Mouse (Mus musculus): ENCODE results near the gene A4galt. TPM values are rescaled to one million over a fixed set of nuclear protein-coding genes. Genes with fewer than 3 reads are reported as not detected.

The A4galt gene
- polyA plus RNA-seq (2014; fragmentation: Nextera tagmentation; extraction: Ambion mirVana), result 0.60 and 0.81 TPM in 2 replicates

- Histone ChIP-seq H3K9me3 (ENCODE audit: control insufficient read depth, low read length) (no peaks in the 10 kb centered on the region), H3K4me2 (ENCODE audit: low read depth) (peak within 1 kb of the TSS; percentile 84), H3K36me3 (ENCODE audit: control insufficient read depth, insufficient read depth, low read length) (no peaks in the 10 kb centered on the region), H3K27ac (ENCODE audit: low read depth, low read length) (no peak within 1 kb of the TSS), H3K9ac (ENCODE audit: low read length) (peak within 1 kb of the TSS; percentile 26), H3K27me3 (ENCODE audit: control insufficient read depth, insufficient read depth, low read length) (peaks cover 29% of the 10 kb centered on the region), H3K4me3 (ENCODE audit: low read depth, low read length) (peak within 1 kb of the TSS; percentile 50), H3K4me1 (ENCODE audit: control insufficient read depth, insufficient read depth, low read length) (no peaks in the 10 kb centered on the region)
- 3% methylated on average over 57 of the region's 66 CpGs for WGBS
- no peak for ATAC-seq (ENCODE audit: insufficient read depth, low FRiP score, low TSS enrichment)
- DNase-seq (ENCODE audit: low spot score), result peak; percentile 40
These were observed at the start of gene A4galt for GRCm38 (mm10) chr15:83251176-83252004. TSS of gene A4galt (minus strand) at chr15:83251774.

DNA sequence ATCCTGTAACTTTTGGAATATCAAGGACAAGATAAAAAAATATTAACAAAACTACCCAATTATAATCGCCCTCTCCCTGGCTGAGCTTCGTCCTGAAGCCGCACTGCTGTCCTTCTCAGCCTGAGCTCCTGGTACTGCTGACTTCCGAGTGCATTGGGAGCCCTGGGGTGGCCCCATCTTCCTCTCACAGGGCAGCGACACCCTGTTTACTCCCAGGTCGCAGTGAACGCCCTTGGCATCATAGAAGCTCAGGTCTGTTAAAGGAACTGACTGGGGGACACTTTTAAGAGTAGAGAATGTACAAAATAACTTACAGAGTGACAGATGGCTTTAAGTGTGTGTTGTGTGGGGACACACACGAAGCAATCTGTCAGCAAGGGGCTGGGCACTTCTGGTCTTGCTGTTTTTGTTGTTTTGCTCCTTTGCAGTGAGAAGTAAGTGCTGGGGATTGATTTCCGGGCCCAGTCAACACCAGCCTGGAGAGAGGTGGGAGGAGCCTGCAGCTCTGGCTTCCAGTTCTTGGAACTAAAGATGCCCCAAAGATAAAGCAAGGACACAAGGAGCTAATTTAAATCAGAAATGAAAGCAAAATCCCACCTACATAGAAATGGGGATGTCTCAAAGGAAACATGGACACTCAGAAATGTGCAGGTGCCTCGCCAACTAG, 48.5 kb upstream of the A4galt start:
- no peaks in the 10 kb centered on the region for H3K9me3 ChIP-seq (ENCODE audit: control insufficient read depth, low read length)

DNA sequence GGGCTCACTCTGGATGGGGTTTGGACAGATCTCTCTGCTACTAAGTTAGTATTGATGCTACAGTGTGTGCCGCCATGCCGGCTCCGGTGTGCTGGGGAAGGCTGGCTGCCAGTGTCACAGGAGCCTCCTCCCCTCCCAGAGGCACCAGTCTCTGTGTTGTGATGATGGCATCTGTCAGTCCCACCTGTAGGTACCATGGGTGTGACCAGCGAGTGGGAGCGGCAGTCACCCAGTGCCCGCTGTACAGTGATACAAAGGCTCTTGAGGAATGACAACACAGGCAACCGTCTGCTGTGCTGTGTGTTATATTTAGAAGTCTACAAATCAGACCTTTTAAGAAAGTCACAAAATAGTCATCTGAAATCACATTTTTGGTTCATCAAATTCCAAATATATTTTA, 47.9 kb upstream of the A4galt start:
- Histone ChIP-seq H3K4me2 (ENCODE audit: low read depth) (no peak overlapping the region), H3K36me3 (ENCODE audit: control insufficient read depth, insufficient read depth, low read length) (no peaks in the 10 kb centered on the region; the same call in 1 of the 2 replicates), H3K4me1 (ENCODE audit: control insufficient read depth, insufficient read depth, low read length) (no peaks in the 10 kb centered on the region), H3K27ac (ENCODE audit: low read depth, low read length) (no peak overlapping the region), H3K9me3 (ENCODE audit: control insufficient read depth, low read length) (no peaks in the 10 kb centered on the region), H3K9ac (ENCODE audit: low read length) (no peak overlapping the region), H3K4me3 (ENCODE audit: low read depth, low read length) (no peak overlapping the region), H3K27me3 (ENCODE audit: control insufficient read depth, insufficient read depth, low read length) (no peaks in the 10 kb centered on the region)
- 94% methylated on average over 7 of the region's 7 CpGs for WGBS
- ATAC-seq (ENCODE audit: insufficient read depth, low FRiP score, low TSS enrichment), result no peak
- DNase-seq (ENCODE audit: low spot score), result no peak

More for the DNA sequence above, 48.5 kb upstream of the A4galt start:
- Histone ChIP-seq H3K4me1 (ENCODE audit: control insufficient read depth, insufficient read depth, low read length) (no peaks in the 10 kb centered on the region), H3K9ac (ENCODE audit: low read length) (no peak overlapping the region), H3K4me3 (ENCODE audit: low read depth, low read length) (no peak overlapping the region), H3K36me3 (ENCODE audit: control insufficient read depth, insufficient read depth, low read length) (no peaks in the 10 kb centered on the region; the same call in 1 of the 2 replicates), H3K27ac (ENCODE audit: low read depth, low read length) (no peak overlapping the region), H3K27me3 (ENCODE audit: control insufficient read depth, insufficient read depth, low read length) (no peaks in the 10 kb centered on the region), H3K4me2 (ENCODE audit: low read depth) (no peak overlapping the region)
- DNase-seq (ENCODE audit: low spot score) (no peak), ATAC-seq (ENCODE audit: insufficient read depth, low FRiP score, low TSS enrichment) (no peak)
- 58% methylated on average over 10 of the region's 10 CpGs for WGBS

GRCm38 (mm10) chr15:83298810-83299209, 47.2 kb upstream of the A4galt start:
- Histone ChIP-seq H3K4me2 (ENCODE audit: low read depth) (no peak overlapping the region), H3K9ac (ENCODE audit: low read length) (no peak overlapping the region), H3K9me3 (ENCODE audit: control insufficient read depth, low read length) (no peaks in the 10 kb centered on the region), H3K27me3 (ENCODE audit: control insufficient read depth, insufficient read depth, low read length) (no peaks in the 10 kb centered on the region), H3K4me1 (ENCODE audit: control insufficient read depth, insufficient read depth, low read length) (no peaks in the 10 kb centered on the region), H3K27ac (ENCODE audit: low read depth, low read length) (no peak overlapping the region), H3K36me3 (ENCODE audit: control insufficient read depth, insufficient read depth, low read length) (no peaks in the 10 kb centered on the region; the same call in 1 of the 2 replicates), H3K4me3 (ENCODE audit: low read depth, low read length) (no peak overlapping the region)
- WGBS, result 78% methylated on average over 2 of the region's 2 CpGs
- ATAC-seq (ENCODE audit: insufficient read depth, low FRiP score, low TSS enrichment) (no peak), DNase-seq (ENCODE audit: low spot score) (no peak)

DNA sequence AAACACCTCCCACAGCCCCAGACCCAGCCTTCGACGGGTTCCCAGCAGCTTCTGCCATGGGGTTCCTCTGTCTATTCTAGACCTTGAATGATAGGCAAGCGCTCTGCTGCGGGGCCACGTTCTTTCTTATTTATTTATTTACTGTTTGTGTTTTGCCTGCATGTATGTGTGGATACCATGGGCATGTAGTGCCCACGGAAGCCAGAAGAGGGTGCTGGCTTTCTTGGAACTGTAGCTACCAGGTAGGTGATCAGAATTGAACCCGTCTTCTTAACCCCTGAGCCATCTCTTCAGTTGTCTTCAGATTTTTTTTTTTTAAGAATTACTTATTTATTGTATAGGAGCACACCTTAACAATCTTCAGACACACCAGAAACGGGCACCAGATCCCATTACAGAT, 46.7 kb upstream of the A4galt start:
- ATAC-seq (ENCODE audit: insufficient read depth, low FRiP score, low TSS enrichment), result no peak
- no peak for DNase-seq (ENCODE audit: low spot score)
- Histone ChIP-seq H3K4me1 (ENCODE audit: control insufficient read depth, insufficient read depth, low read length) (no peaks in the 10 kb centered on the region), H3K9me3 (ENCODE audit: control insufficient read depth, low read length) (no peaks in the 10 kb centered on the region), H3K4me3 (ENCODE audit: low read depth, low read length) (no peak overlapping the region), H3K9ac (ENCODE audit: low read length) (no peak overlapping the region), H3K27ac (ENCODE audit: low read depth, low read length) (no peak overlapping the region), H3K4me2 (ENCODE audit: low read depth) (no peak overlapping the region), H3K27me3 (ENCODE audit: control insufficient read depth, insufficient read depth, low read length) (no peaks in the 10 kb centered on the region), H3K36me3 (ENCODE audit: control insufficient read depth, insufficient read depth, low read length) (no peaks in the 10 kb centered on the region; the same call in 1 of the 2 replicates)
- 84% methylated on average over 8 of the region's 8 CpGs for WGBS

- WGBS, result 74% methylated on average over 5 of the region's 8 CpGs
- H3K4me1 ChIP-seq (ENCODE audit: control insufficient read depth, insufficient read depth, low read length), result no peaks in the 10 kb centered on the region
- H3K27ac ChIP-seq (ENCODE audit: low read depth, low read length), result no peak overlapping the region
- no peaks in the 10 kb centered on the region for H3K9me3 ChIP-seq (ENCODE audit: control insufficient read depth, low read length)
- H3K4me3 ChIP-seq (ENCODE audit: low read depth, low read length), result no peak overlapping the region
- H3K4me2 ChIP-seq (ENCODE audit: low read depth), result no peak overlapping the region
- H3K27me3 ChIP-seq (ENCODE audit: control insufficient read depth, insufficient read depth, low read length), result no peaks in the 10 kb centered on the region
- no peaks in the 10 kb centered on the region; the same call in 1 of the 2 replicates for H3K36me3 ChIP-seq (ENCODE audit: control insufficient read depth, insufficient read depth, low read length)
- no peak overlapping the region for H3K9ac ChIP-seq (ENCODE audit: low read length)
- DNase-seq (ENCODE audit: low spot score), result no peak
- no peak for ATAC-seq (ENCODE audit: insufficient read depth, low FRiP score, low TSS enrichment)
These were observed 45.3 kb upstream of the A4galt start for GRCm38 (mm10) chr15:83296771-83297311.

GRCm38 (mm10) chr15:83296050-83296449, 44.5 kb upstream of the A4galt start:
- no peak for ATAC-seq (ENCODE audit: insufficient read depth, low FRiP score, low TSS enrichment)
- 88% methylated on average over 4 of the region's 4 CpGs for WGBS

GRCm38 (mm10) chr15:83294954-83295353, 43.4 kb upstream of the A4galt start:
- Histone ChIP-seq H3K4me2 (ENCODE audit: low read depth) (no peak overlapping the region), H3K4me3 (ENCODE audit: low read depth, low read length) (no peak overlapping the region), H3K27ac (ENCODE audit: low read depth, low read length) (no peak overlapping the region), H3K36me3 (ENCODE audit: control insufficient read depth, insufficient read depth, low read length) (no peaks in the 10 kb centered on the region; the same call in 1 of the 2 replicates), H3K27me3 (ENCODE audit: control insufficient read depth, insufficient read depth, low read length) (no peaks in the 10 kb centered on the region), H3K9me3 (ENCODE audit: control insufficient read depth, low read length) (no peaks in the 10 kb centered on the region), H3K4me1 (ENCODE audit: control insufficient read depth, insufficient read depth, low read length) (no peaks in the 10 kb centered on the region), H3K9ac (ENCODE audit: low read length) (no peak overlapping the region)
- ATAC-seq (ENCODE audit: insufficient read depth, low FRiP score, low TSS enrichment) (no peak), DNase-seq (ENCODE audit: low spot score) (no peak)
- 85% methylated on average over 3 of the region's 3 CpGs for WGBS

More at GRCm38 (mm10) chr15:83296050-83296449, 44.5 kb upstream of the A4galt start:
- Histone ChIP-seq H3K27ac (ENCODE audit: low read depth, low read length) (no peak overlapping the region), H3K4me3 (ENCODE audit: low read depth, low read length) (no peak overlapping the region), H3K27me3 (ENCODE audit: control insufficient read depth, insufficient read depth, low read length) (no peaks in the 10 kb centered on the region), H3K4me2 (ENCODE audit: low read depth) (no peak overlapping the region), H3K9ac (ENCODE audit: low read length) (no peak overlapping the region), H3K36me3 (ENCODE audit: control insufficient read depth, insufficient read depth, low read length) (no peaks in the 10 kb centered on the region; the same call in 1 of the 2 replicates), H3K9me3 (ENCODE audit: control insufficient read depth, low read length) (no peaks in the 10 kb centered on the region), H3K4me1 (ENCODE audit: control insufficient read depth, insufficient read depth, low read length) (no peaks in the 10 kb centered on the region)
- no peak for DNase-seq (ENCODE audit: low spot score)

All from neural tube, embryonic 11.5 days (tissue).